Mouse (Mus musculus) hindbrain, embryonic 16.5 days (tissue): ENCODE results near the gene Gtf2h2. TPM values are rescaled to one million over a fixed set of nuclear protein-coding genes. Genes with fewer than 3 reads are reported as not detected.
"Not testable (repeated sequence)": the region's sequence is repeated elsewhere in the genome, so short reads cannot be mapped to it uniquely, and the experiment has no call there.

Experiments
- ATAC-seq: fragments of 200-750 bp; cut with Nextera tagmentation; 2 replicates; pipeline ENCODE4 v1.8.0; 2017; ENCODE audit warnings: moderate TSS enrichment, moderate library complexity
- H3K27ac ChIP-seq: fragments of 300-500 bp; sonication (generic); 2 replicates; pipeline ENCODE4 v1.5.1; 2014; ENCODE audit warnings: low read depth, mild to moderate bottlenecking, control low read depth, low read length, moderate library complexity
- H3K27me3 ChIP-seq: fragments of 300-500 bp; sonication (generic); replicated peaks from 2 replicates; pipeline ENCODE4 v1.6.1; 2014; ENCODE audit warnings: low read length; ENCODE audit not compliant: control insufficient read depth, insufficient read depth
- H3K36me3 ChIP-seq: fragments of 300-500 bp; sonication (generic); 2 replicates; pipeline ENCODE4 v1.6.1; 2014; ENCODE audit warnings: mild to moderate bottlenecking, low read length, moderate library complexity, mixed read lengths; ENCODE audit not compliant: control insufficient read depth, insufficient read depth
- H3K4me1 ChIP-seq: fragments of 300-500 bp; sonication (generic); 2 replicates; pipeline ENCODE4 v1.6.1; 2014; ENCODE audit warnings: low read depth, low read length; ENCODE audit not compliant: control insufficient read depth, insufficient read depth
- H3K4me2 ChIP-seq: fragments of 300-500 bp; sonication (generic); 2 replicates; pipeline ENCODE4 v1.6.1; 2014; ENCODE audit warnings: mild to moderate bottlenecking, low read length, control low read depth, moderate library complexity
- H3K4me3 ChIP-seq: fragments of 300-500 bp; sonication (generic); 2 replicates; pipeline ENCODE4 v1.5.1; 2014; ENCODE audit warnings: mild to moderate bottlenecking, low read length, control low read depth, moderate library complexity
- H3K9ac ChIP-seq: fragments of 300-500 bp; sonication (generic); 2 replicates; pipeline ENCODE4 v1.6.1; 2014; ENCODE audit warnings: low read depth, mild to moderate bottlenecking, control low read depth, low read length, moderate library complexity
- H3K9me3 ChIP-seq: fragments of 300-500 bp; sonication (generic); 2 replicates; pipeline ENCODE4 v1.6.1; 2014; ENCODE audit warnings: mild to moderate bottlenecking, low read length, moderate library complexity; ENCODE audit not compliant: control insufficient read depth
- WGBS: fragments of 180-500 bp; shearing (Covaris S2); extraction: QIAGEN DNeasy Blood & Tissue Kit; methylation state at CpG from one replicate; pipeline ENCODE4 v1.1.7; 2014; 5-methylcytosine and 5-hydroxymethylcytosine counted together
- polyA plus RNA-seq: library from polyadenylated mRNA; unstranded; fragments of >200 nt; fragmentation: Nextera tagmentation; extraction: Ambion mirVana; gene quantifications from 2 replicates; pipeline ENCODE4 v1.2.1, GENCODE M21; 2015

Gene Gtf2h2
- polyA plus RNA-seq, 1 experiment from 2014 or later = 69.2 TPM

DNA sequence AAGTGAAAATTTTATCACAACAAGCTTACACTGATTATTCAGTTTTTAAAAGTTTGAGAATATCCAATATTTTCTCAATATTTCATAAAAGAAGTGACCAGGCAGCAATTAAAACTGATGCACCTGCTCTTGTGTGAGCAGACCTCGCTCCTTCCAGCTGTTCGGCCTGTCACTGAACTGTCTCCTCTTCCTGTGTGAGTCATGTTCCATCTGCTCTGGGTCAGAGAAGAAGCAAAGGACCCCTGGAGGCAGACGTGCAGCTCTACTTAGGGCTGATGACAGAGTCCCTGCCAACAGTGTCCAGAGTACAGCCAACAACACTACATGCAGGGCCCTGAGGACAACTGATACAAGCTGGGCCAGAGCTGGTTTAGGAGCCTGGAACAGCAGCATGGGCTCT is 52.3 kb downstream of the Gtf2h2 start:
- Histone ChIP-seq H3K4me3 (no peak overlapping the region), H3K27me3 (no peaks in the 10 kb centered on the region), H3K9ac (no peak overlapping the region), H3K9me3 (no peaks in the 10 kb centered on the region), H3K36me3 (no peaks in the 10 kb centered on the region), H3K27ac (no peak overlapping the region), H3K4me2 (no peak overlapping the region), H3K4me1 (no peaks in the 10 kb centered on the region)
- WGBS = 59% methylated on average over 3 of the region's 3 CpGs
- no peak for ATAC-seq

DNA sequence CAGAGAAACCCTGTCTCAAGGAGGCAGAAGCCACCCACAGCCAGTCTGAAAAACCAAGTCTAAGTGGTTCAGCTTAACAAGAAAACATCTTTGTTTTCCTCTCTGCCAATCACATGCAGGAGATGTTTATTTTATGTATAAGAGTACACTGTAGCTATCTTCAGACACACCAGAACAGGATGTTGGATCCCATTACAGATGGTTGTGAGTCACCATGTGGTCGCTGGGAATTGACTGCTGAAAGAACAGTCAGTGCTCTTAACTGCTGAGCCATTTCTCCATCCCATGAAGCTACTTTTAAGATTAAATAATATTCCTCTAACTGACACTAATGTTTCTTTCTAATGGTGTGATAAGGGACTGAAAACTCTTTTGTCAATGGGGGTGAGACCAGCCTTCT is 53.7 kb downstream of the Gtf2h2 start:
- no peaks in the 10 kb centered on the region for H3K4me1 ChIP-seq
- WGBS = 60% methylated on average over 1 of the region's 1 CpGs
- H3K36me3 ChIP-seq = no peaks in the 10 kb centered on the region

DNA sequence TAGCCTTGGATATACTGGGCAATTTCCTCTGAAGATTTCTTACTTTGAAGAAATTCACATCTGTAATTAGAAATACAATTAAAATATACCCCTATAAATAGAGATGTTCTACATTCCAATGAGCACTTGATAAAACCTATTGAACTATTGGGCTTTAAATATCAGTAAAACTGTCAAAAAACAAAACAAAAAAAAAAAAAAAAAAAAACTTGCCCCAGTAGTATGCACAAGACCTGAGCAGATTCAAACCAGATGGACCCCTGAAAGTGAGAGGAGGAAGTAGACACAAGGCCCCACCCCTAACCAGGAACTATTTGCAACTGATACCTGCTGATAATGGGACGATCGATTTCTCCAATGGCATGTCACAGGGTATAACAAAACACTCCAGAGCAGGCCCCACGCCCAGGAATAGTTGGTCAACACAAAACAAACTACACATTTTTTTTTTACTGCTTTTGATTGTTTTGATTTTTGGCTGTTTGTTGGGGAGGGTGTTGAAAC is 55.0 kb downstream of the Gtf2h2 start:
- no peaks in the 10 kb centered on the region for H3K27me3 ChIP-seq
- no peak for ATAC-seq
- 84% methylated on average over 3 of the region's 3 CpGs for WGBS

More for the DNA sequence above, 53.7 kb downstream of the Gtf2h2 start:
- no peaks in the 10 kb centered on the region for H3K27me3 ChIP-seq
- no peak overlapping the region for H3K9ac ChIP-seq
- no peak overlapping the region for H3K4me3 ChIP-seq
- no peak for ATAC-seq
- H3K9me3 ChIP-seq = no peaks in the 10 kb centered on the region
- H3K27ac ChIP-seq = no peak overlapping the region
- no peak overlapping the region for H3K4me2 ChIP-seq

DNA sequence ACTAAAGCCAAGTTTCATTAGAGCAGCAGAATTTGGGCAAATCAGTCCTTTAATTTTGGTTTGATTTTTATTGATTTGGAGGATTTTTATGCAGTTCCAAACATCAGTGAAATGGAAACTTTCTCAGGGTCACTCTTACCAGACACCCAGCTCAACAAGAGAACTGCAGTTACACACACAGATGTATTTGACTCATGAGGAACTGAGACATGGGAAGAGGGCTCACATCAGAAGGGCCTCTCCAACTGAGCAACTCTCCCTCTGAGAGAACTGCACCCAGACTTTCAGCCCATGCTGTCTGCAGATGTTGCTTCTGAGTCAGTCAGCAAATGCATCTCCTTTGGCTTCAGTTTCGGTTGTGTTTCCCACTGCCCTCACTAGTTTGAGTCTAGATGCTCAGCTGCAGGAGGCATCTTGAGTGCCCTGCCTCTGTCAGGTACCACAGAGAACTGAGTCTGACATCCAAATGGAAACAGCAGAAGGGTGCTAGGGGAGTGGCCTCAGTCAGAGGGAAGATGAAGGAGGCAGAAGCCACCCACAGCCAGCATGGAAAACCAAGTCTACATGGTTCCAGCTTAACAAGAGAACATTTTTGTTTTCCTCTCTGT is 55.7 kb downstream of the Gtf2h2 start:
- H3K27me3 ChIP-seq, ATAC-seq, H3K9me3 ChIP-seq, H3K4me3 ChIP-seq, H3K9ac ChIP-seq, H3K36me3 ChIP-seq, H3K4me1 ChIP-seq, H3K27ac ChIP-seq, H3K4me2 ChIP-seq: not testable (repeated sequence)
- WGBS = 69% methylated on average over 1 of the region's 1 CpGs

More for the DNA sequence above, 55.0 kb downstream of the Gtf2h2 start:
- no peaks in the 10 kb centered on the region for H3K36me3 ChIP-seq
- no peaks in the 10 kb centered on the region for H3K4me1 ChIP-seq
- H3K4me3 ChIP-seq = no peak overlapping the region
- H3K27ac ChIP-seq = no peak overlapping the region
- H3K4me2 ChIP-seq = no peak overlapping the region
- H3K9ac ChIP-seq = no peak overlapping the region
- H3K9me3 ChIP-seq = no peaks in the 10 kb centered on the region

DNA sequence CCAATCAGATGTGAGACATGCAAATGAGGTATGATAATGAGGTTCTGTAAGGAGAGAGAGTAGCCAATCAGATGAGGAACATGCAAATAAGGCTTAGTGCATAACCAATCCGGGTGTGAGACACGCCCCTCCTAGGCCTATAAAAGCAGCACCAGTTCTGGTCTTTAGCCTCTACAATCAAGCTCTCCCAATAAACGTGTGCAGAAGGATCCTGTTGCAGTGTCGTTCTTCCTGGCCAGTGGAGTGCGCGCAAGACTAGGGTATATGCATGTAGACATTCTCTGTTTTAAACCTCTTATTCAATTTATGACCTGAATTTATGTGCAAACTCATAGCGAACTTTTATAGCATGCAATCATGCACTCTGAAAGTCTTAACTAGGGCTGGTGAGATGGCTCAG is 72.4 kb downstream of the Gtf2h2 start:
- not testable (repeated sequence) for H3K4me3 ChIP-seq, H3K27me3 ChIP-seq, ATAC-seq, H3K4me2 ChIP-seq, H3K9me3 ChIP-seq, H3K4me1 ChIP-seq, H3K9ac ChIP-seq, H3K36me3 ChIP-seq, H3K27ac ChIP-seq
- 88% methylated on average over 7 of the region's 7 CpGs for WGBS

DNA sequence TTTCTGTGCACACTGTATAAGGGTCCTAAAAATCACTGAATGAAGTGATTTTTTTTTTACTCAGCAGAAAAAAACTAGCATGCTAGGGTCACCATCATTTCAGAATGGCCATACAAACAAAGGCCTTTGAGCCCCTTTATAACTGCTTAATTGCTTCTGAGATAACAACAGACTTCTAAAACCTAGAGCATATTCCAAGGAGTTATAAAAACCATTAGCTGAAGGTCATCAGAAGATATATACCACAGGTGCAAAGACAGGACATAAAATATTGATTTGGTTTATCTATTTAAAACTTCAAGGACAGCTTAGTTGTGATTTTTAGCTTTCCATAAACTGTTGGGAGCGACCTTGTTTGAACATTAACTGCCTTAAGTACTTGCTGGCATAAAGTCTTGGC is 78.0 kb downstream of the Gtf2h2 start:
- H3K4me2 ChIP-seq = no peak overlapping the region
- H3K36me3 ChIP-seq = no peaks in the 10 kb centered on the region
- H3K4me3 ChIP-seq = no peak overlapping the region
- H3K27ac ChIP-seq = no peak overlapping the region
- WGBS = 58% methylated on average over 1 of the region's 1 CpGs
- H3K9me3 ChIP-seq = peaks cover 3% of the 10 kb centered on the region; the same call in 1 of the 2 replicates
- no peaks in the 10 kb centered on the region for H3K4me1 ChIP-seq
- no peaks in the 10 kb centered on the region for H3K27me3 ChIP-seq
- no peak overlapping the region for H3K9ac ChIP-seq
- no peak for ATAC-seq

Other genes starting within 250 kb of the Gtf2h2 start
- 0.09 and 0.21 TPM in 2 replicates for gene Naip5, start 246.3 kb downstream of the Gtf2h2 start, polyA plus RNA-seq
- 0.09 and 0.11 TPM in 2 replicates for gene Naip6, start 174.9 kb downstream of the Gtf2h2 start, polyA plus RNA-seq
- gene Naip1, start 39.7 kb downstream of the Gtf2h2 start, polyA plus RNA-seq = 0.05 and 0.15 TPM in 2 replicates
- 13.8 and 15.1 TPM in 2 replicates for gene Ocln, start 60.1 kb upstream of the Gtf2h2 start, polyA plus RNA-seq
- 3.2 TPM in 2 replicates for gene Marveld2, start 124.4 kb upstream of the Gtf2h2 start, polyA plus RNA-seq
- gene Ak6, start 158.4 kb upstream of the Gtf2h2 start, polyA plus RNA-seq = 292 and 316 TPM in 2 replicates
- 15.3 and 16.6 TPM in 2 replicates for gene Rad17, start 158.5 kb upstream of the Gtf2h2 start, polyA plus RNA-seq
- 24.9 and 27.8 TPM in 2 replicates for gene Taf9, start 159.0 kb upstream of the Gtf2h2 start, polyA plus RNA-seq
- 1.2 and 1.4 TPM in 2 replicates for gene Ccdc125, start 177.1 kb upstream of the Gtf2h2 start, polyA plus RNA-seq
- gene Cdk7, start 238.4 kb upstream of the Gtf2h2 start, polyA plus RNA-seq = 35.8 and 40.0 TPM in 2 replicates